Mouse (Mus musculus): ENCODE data around the gene Mbd3.

DNA sequence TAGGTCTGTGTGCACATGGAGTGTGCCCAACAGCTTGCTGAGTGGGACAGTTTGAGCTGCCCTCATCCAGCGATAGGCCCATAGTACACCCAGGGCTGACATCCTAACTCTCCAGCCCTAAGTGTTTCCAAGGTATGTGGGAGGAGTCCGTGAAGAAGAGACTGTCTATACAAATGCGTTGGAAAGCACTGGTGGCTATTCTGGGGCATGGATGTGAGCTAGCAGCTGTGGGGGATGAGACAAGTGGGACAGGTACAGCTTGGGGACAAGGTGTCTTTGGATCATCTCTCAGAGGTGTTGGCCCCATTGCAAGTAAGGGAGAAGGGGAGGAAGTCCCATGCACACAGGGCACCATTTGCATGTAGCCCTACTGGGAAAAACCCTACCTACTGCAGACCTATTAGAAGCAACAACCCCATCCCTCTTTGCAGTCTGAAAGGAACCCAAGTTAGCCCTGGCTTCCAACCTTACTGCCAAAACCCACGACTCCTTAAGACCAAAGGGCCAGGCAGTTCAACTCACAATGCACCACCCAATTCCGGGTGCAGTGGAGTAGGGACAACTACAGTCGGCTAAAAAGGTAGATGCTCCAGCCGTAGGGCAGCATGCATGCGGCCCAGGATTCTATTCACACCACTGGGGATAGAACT is 1.7 kb downstream of the Mbd3 start:
- no peak for TF ChIP-seq CTCF (IDR thresholded peaks at IDR 0.05; ENCODE audit: borderline replicate concordance, insufficient read depth, low read depth, low read length)
- no peak for TF ChIP-seq POLR2A (IDR thresholded peaks at IDR 0.05; ENCODE audit: borderline replicate concordance, insufficient read depth, low read length)
